Mouse (Mus musculus) brown adipose tissue, adult 24 weeks (tissue): ENCODE measurements at regions not wholly inside any gene's neighbourhood (a gene's known extent, or its start where the extent isn't known, plus 50 kb on each side); places are given as distances from the start of the nearest gene placed in this dataset.

Experiments
- H3K27ac ChIP-seq: fragments of 200-500 bp; replicated peaks from 2 replicates; pipeline ENCODE4 v1.5.1; 2012; ENCODE audit warnings: low read depth, mild to moderate bottlenecking, low read length
- H3K4me1 ChIP-seq: fragments of 200-500 bp; 2 replicates; pipeline ENCODE4 v1.6.1; 2012; ENCODE audit warnings: low read length, mixed read lengths; ENCODE audit not compliant: control insufficient read depth, insufficient read depth, insufficient read length
- H3K4me3 ChIP-seq: fragments of 200-500 bp; 2 replicates; pipeline ENCODE4 v1.5.1; 2012; ENCODE audit warnings: low read depth, mild to moderate bottlenecking, low read length, moderate library complexity; ENCODE audit not compliant: insufficient read depth

GRCm38 (mm10) chr4:32185986-32186385 lies 52.6 kb upstream of the Bach2 start:
- peaks cover 2% of the 10 kb centered on the region; the same call in 1 of the 2 replicates for H3K4me1 ChIP-seq

GRCm38 (mm10) chr4:32187154-32187553 lies 51.5 kb upstream of the Bach2 start:
- H3K4me3 ChIP-seq: no peak overlapping the region
- H3K27ac ChIP-seq: no peak overlapping the region
- peaks cover 2% of the 10 kb centered on the region; the same call in 1 of the 2 replicates for H3K4me1 ChIP-seq

More at GRCm38 (mm10) chr4:32185986-32186385, 52.6 kb upstream of the Bach2 start:
- Histone ChIP-seq H3K27ac (no peak overlapping the region), H3K4me3 (no peak overlapping the region)

GRCm38 (mm10) chr4:32188076-32188475 lies 50.5 kb upstream of the Bach2 start:
- no peak overlapping the region for H3K27ac ChIP-seq
- H3K4me3 ChIP-seq: no peak overlapping the region
- H3K4me1 ChIP-seq: peaks cover 2% of the 10 kb centered on the region; the same call in 1 of the 2 replicates

GRCm38 (mm10) chr4:32188752-32189415 lies 49.7 kb upstream of the Bach2 start:
- H3K27ac ChIP-seq: no peak overlapping the region
- no peak overlapping the region for H3K4me3 ChIP-seq
- H3K4me1 ChIP-seq: peaks cover 2% of the 10 kb centered on the region; the same call in 1 of the 2 replicates
